Mouse (Mus musculus) hindbrain, embryonic 13.5 days (tissue): ENCODE data around the gene Nav3. TPM values are rescaled to one million over a fixed set of nuclear protein-coding genes. Genes with fewer than 3 reads are reported as not detected.

Experiments
- ATAC-seq: fragments of 200-750 bp; cut with Nextera tagmentation; 2 replicates; pipeline ENCODE4 v1.8.0; 2017; ENCODE audit warnings: moderate TSS enrichment; ENCODE audit not compliant: low FRiP score
- H3K27ac ChIP-seq: fragments of 300-500 bp; sonication (generic); 2 replicates; pipeline ENCODE4 v1.5.1; 2015; ENCODE audit warnings: inconsistent platforms, mild to moderate bottlenecking, moderate library complexity
- H3K27me3 ChIP-seq: fragments of 300-500 bp; sonication (generic); 2 replicates; pipeline ENCODE4 v1.6.1; 2015; ENCODE audit warnings: mild to moderate bottlenecking, inconsistent platforms
- H3K36me3 ChIP-seq: fragments of 300-500 bp; sonication (generic); 2 replicates; pipeline ENCODE4 v1.6.1; 2015; ENCODE audit warnings: mild to moderate bottlenecking, inconsistent platforms
- H3K4me1 ChIP-seq: fragments of 300-500 bp; sonication (generic); replicated peaks from 2 replicates; pipeline ENCODE4 v1.6.1; 2015; ENCODE audit warnings: inconsistent platforms
- H3K4me2 ChIP-seq: fragments of 300-500 bp; sonication (generic); 2 replicates; pipeline ENCODE4 v1.6.1; 2015; ENCODE audit warnings: inconsistent platforms, mild to moderate bottlenecking, moderate library complexity
- H3K4me3 ChIP-seq: fragments of 300-500 bp; sonication (generic); 2 replicates; pipeline ENCODE4 v1.5.1; 2015; ENCODE audit warnings: mild to moderate bottlenecking, inconsistent platforms
- H3K9ac ChIP-seq: fragments of 300-500 bp; sonication (generic); 2 replicates; pipeline ENCODE4 v1.6.1; 2015; ENCODE audit warnings: mild to moderate bottlenecking, inconsistent platforms
- H3K9me3 ChIP-seq: fragments of 300-500 bp; sonication (generic); 2 replicates; pipeline ENCODE4 v1.6.1; 2016; ENCODE audit warnings: inconsistent platforms
- WGBS: fragments of 180-500 bp; shearing (Covaris S2); methylation state at CpG from one replicate; pipeline ENCODE4 v1.1.7; 2015; 5-methylcytosine and 5-hydroxymethylcytosine counted together
- polyA plus RNA-seq: library from polyadenylated mRNA; unstranded; fragments of >200 nt; fragmentation: Nextera tagmentation; extraction: Ambion mirVana; gene quantifications from 2 replicates; pipeline ENCODE4 v1.2.1, GENCODE M21; 2015

Gene Nav3
- polyA plus RNA-seq, 1 experiment from 2014 or later, result 22.7 TPM

GRCm38 (mm10) chr10:110272818-110273217 is 183.2 kb downstream of the Nav3 start:
- Histone ChIP-seq H3K27me3 (no peaks in the 10 kb centered on the region), H3K4me3 (no peak overlapping the region), H3K4me1 (no peaks in the 10 kb centered on the region), H3K36me3 (no peaks in the 10 kb centered on the region), H3K9me3 (no peaks in the 10 kb centered on the region), H3K27ac (no peak overlapping the region), H3K4me2 (no peak overlapping the region), H3K9ac (no peak overlapping the region)
- no peak for ATAC-seq
- WGBS, result 89% methylated on average over 2 of the region's 2 CpGs

GRCm38 (mm10) chr10:110270561-110270960 is 185.4 kb downstream of the Nav3 start:
- Histone ChIP-seq H3K4me3 (no peak overlapping the region), H3K9ac (no peak overlapping the region), H3K4me2 (no peak overlapping the region), H3K9me3 (no peaks in the 10 kb centered on the region), H3K4me1 (no peaks in the 10 kb centered on the region), H3K27me3 (no peaks in the 10 kb centered on the region), H3K27ac (no peak overlapping the region), H3K36me3 (no peaks in the 10 kb centered on the region)
- no peak for ATAC-seq
- WGBS, result 98% methylated on average over 1 of the region's 1 CpGs

- Histone ChIP-seq H3K27ac (no peak overlapping the region), H3K27me3 (no peaks in the 10 kb centered on the region)
Observed at GRCm38 (mm10) chr10:110242128-110242561, 213.9 kb downstream of the Nav3 start.

GRCm38 (mm10) chr10:110240667-110241066 is 215.3 kb downstream of the Nav3 start:
- Histone ChIP-seq H3K4me2 (no peak overlapping the region), H3K27me3 (no peaks in the 10 kb centered on the region), H3K9ac (no peak overlapping the region), H3K9me3 (no peaks in the 10 kb centered on the region), H3K4me3 (no peak overlapping the region), H3K27ac (no peak overlapping the region), H3K36me3 (no peaks in the 10 kb centered on the region), H3K4me1 (peaks cover 8% of the 10 kb centered on the region)
- no peak for ATAC-seq
- WGBS, result 51% methylated on average over 3 of the region's 3 CpGs

More at GRCm38 (mm10) chr10:110242128-110242561, 213.9 kb downstream of the Nav3 start:
- no peak overlapping the region for H3K4me2 ChIP-seq
- no peak overlapping the region for H3K4me3 ChIP-seq
- H3K9ac ChIP-seq, result no peak overlapping the region
- H3K4me1 ChIP-seq, result peaks cover 8% of the 10 kb centered on the region
- ATAC-seq, result 0 out of 2 replicates have a peak, but pooled peaks have one; percentile 39
- no peaks in the 10 kb centered on the region for H3K36me3 ChIP-seq
- H3K9me3 ChIP-seq, result no peaks in the 10 kb centered on the region
- 16% methylated on average over 3 of the region's 3 CpGs for WGBS

GRCm38 (mm10) chr10:110233307-110233930 is 222.6 kb downstream of the Nav3 start:
- Histone ChIP-seq H3K36me3 (no peaks in the 10 kb centered on the region), H3K9me3 (no peaks in the 10 kb centered on the region), H3K4me1 (peaks cover 14% of the 10 kb centered on the region), H3K9ac (no peak overlapping the region), H3K27me3 (no peaks in the 10 kb centered on the region), H3K4me3 (no peak overlapping the region), H3K4me2 (no peak overlapping the region), H3K27ac (peak overlapping the region; percentile 74)
- ATAC-seq, result 0 out of 2 replicates have a peak, but pooled peaks have one; percentile 24
- 63% methylated on average over 6 of the region's 6 CpGs for WGBS

GRCm38 (mm10) chr10:110206411-110206810 is 249.6 kb downstream of the Nav3 start:
- Histone ChIP-seq H3K4me2 (no peak overlapping the region), H3K36me3 (no peaks in the 10 kb centered on the region), H3K27me3 (no peaks in the 10 kb centered on the region), H3K27ac (no peak overlapping the region), H3K9ac (no peak overlapping the region), H3K9me3 (no peaks in the 10 kb centered on the region), H3K4me3 (no peak overlapping the region), H3K4me1 (0 out of 2 replicates have a peak, but pooled peaks cover 3% of the 10 kb centered on the region)
- WGBS, result 87% methylated on average over 5 of the region's 5 CpGs
- no peak for ATAC-seq

GRCm38 (mm10) chr10:110204121-110204697 is 251.8 kb downstream of the Nav3 start:
- Histone ChIP-seq H3K9ac (no peak overlapping the region), H3K9me3 (no peaks in the 10 kb centered on the region), H3K4me3 (no peak overlapping the region), H3K27ac (no peak overlapping the region), H3K4me1 (0 out of 2 replicates have a peak, but pooled peaks cover 3% of the 10 kb centered on the region), H3K36me3 (no peaks in the 10 kb centered on the region), H3K27me3 (no peaks in the 10 kb centered on the region), H3K4me2 (no peak overlapping the region)
- no peak for ATAC-seq
- 85% methylated on average over 5 of the region's 5 CpGs for WGBS

- Histone ChIP-seq H3K9ac (no peak overlapping the region), H3K27ac (peak overlapping the region; percentile 79), H3K4me1 (peaks cover 22% of the 10 kb centered on the region), H3K36me3 (no peaks in the 10 kb centered on the region), H3K4me3 (no peak overlapping the region), H3K9me3 (no peaks in the 10 kb centered on the region), H3K27me3 (no peaks in the 10 kb centered on the region), H3K4me2 (no peak overlapping the region)
- WGBS, result 35% methylated on average over 4 of the region's 4 CpGs
- ATAC-seq, result peak; percentile 43; the same call in 1 of the 2 replicates
Observed at GRCm38 (mm10) chr10:110192881-110193280, 263.1 kb downstream of the Nav3 start.

GRCm38 (mm10) chr10:110192026-110192805 is 263.8 kb downstream of the Nav3 start:
- Histone ChIP-seq H3K4me2 (no peak overlapping the region), H3K9me3 (no peaks in the 10 kb centered on the region), H3K36me3 (no peaks in the 10 kb centered on the region), H3K27ac (peak overlapping the region; percentile 79), H3K27me3 (no peaks in the 10 kb centered on the region), H3K9ac (no peak overlapping the region), H3K4me1 (peaks cover 22% of the 10 kb centered on the region), H3K4me3 (no peak overlapping the region)
- 59% methylated on average over 7 of the region's 7 CpGs for WGBS
- peak; percentile 83 for ATAC-seq

- Histone ChIP-seq H3K9me3 (no peaks in the 10 kb centered on the region), H3K4me1 (peaks cover 10% of the 10 kb centered on the region), H3K4me3 (no peak overlapping the region), H3K4me2 (no peak overlapping the region), H3K27ac (no peak overlapping the region), H3K36me3 (no peaks in the 10 kb centered on the region), H3K9ac (no peak overlapping the region), H3K27me3 (no peaks in the 10 kb centered on the region)
- no peak for ATAC-seq
- 26% methylated on average over 1 of the region's 1 CpGs for WGBS
Observed at GRCm38 (mm10) chr10:110186242-110186641, 269.8 kb downstream of the Nav3 start.

GRCm38 (mm10) chr10:110175874-110176273 is 280.1 kb downstream of the Nav3 start:
- WGBS, result 55% methylated on average over 5 of the region's 5 CpGs
- Histone ChIP-seq H3K9me3 (no peaks in the 10 kb centered on the region), H3K4me3 (no peak overlapping the region), H3K36me3 (no peaks in the 10 kb centered on the region), H3K27ac (peak overlapping the region; percentile 55; the same call in 1 of the 2 replicates), H3K4me1 (0 out of 2 replicates have a peak, but pooled peaks cover 5% of the 10 kb centered on the region), H3K9ac (no peak overlapping the region), H3K4me2 (no peak overlapping the region), H3K27me3 (no peaks in the 10 kb centered on the region)
- no peak for ATAC-seq

- peak; percentile 25; the same call in 1 of the 2 replicates for ATAC-seq
Observed at GRCm38 (mm10) chr10:110169416-110169815, 286.6 kb downstream of the Nav3 start.

More at GRCm38 (mm10) chr10:110169416-110169815, 286.6 kb downstream of the Nav3 start:
- WGBS, result 85% methylated on average over 6 of the region's 6 CpGs
- no peak overlapping the region for H3K4me2 ChIP-seq
- no peaks in the 10 kb centered on the region for H3K9me3 ChIP-seq
- 0 out of 2 replicates have a peak, but pooled peaks cover 5% of the 10 kb centered on the region for H3K4me1 ChIP-seq
- no peaks in the 10 kb centered on the region for H3K36me3 ChIP-seq
- no peak overlapping the region for H3K9ac ChIP-seq
- 0 out of 2 replicates have a peak overlapping the region, but pooled peaks have one; percentile 23 for H3K27ac ChIP-seq
- no peak overlapping the region for H3K4me3 ChIP-seq
- H3K27me3 ChIP-seq, result no peaks in the 10 kb centered on the region
